Mouse (Mus musculus) thymus, adult 2 months (tissue): Measurements from ENCODE around the gene Esx1.

Experiments used
- CTCF ChIP-seq: fragments of 200-500 bp; IDR thresholded peaks from 2 replicates; pipeline ENCODE4 v1.5.1; 2012; ENCODE audit warnings: mild to moderate bottlenecking, control low read depth, low read length, moderate library complexity, borderline replicate concordance; ENCODE audit not compliant: control insufficient read depth, poor library complexity, insufficient read depth; ENCODE audit errors: extremely low read depth
- POLR2A ChIP-seq: fragments of 200-500 bp; IDR thresholded peaks from 2 replicates; pipeline ENCODE4 v1.6.1; 2012; ENCODE audit warnings: mild to moderate bottlenecking, low read length, control low read depth, moderate library complexity; ENCODE audit not compliant: control insufficient read depth, poor library complexity, insufficient read depth; ENCODE audit errors: extremely low read depth

GRCm38 (mm10) chrX:137118097-137118746, 3.7 kb downstream of the Esx1 start:
- peak; percentile 57; the same call in 1 of the 2 replicates for TF ChIP-seq CTCF
- no peak for TF ChIP-seq POLR2A
